Mouse (Mus musculus) kidney, embryonic 14.5 days (tissue): Measurements from ENCODE around the gene Sh3pxd2b. TPM values are rescaled to one million over a fixed set of nuclear protein-coding genes. Genes with fewer than 3 reads are reported as not detected.

Experiments used
- ATAC-seq: fragments of 200-750 bp; cut with Nextera tagmentation; 2 replicates; pipeline ENCODE4 v1.8.0; 2017; ENCODE audit warnings: moderate number of reproducible peaks, mild to moderate bottlenecking, moderate TSS enrichment, moderate library complexity; ENCODE audit not compliant: low FRiP score, low TSS enrichment
- H3K27ac ChIP-seq: fragments of 300-500 bp; sonication (generic); 2 replicates; pipeline ENCODE4 v1.5.1; 2014; ENCODE audit warnings: low read depth, mild to moderate bottlenecking, low read length, moderate library complexity, mixed read lengths
- H3K27me3 ChIP-seq: fragments of 300-500 bp; sonication (generic); 2 replicates; pipeline ENCODE4 v1.6.1; 2014; ENCODE audit warnings: mild to moderate bottlenecking, low read length; ENCODE audit not compliant: control insufficient read depth, insufficient read depth
- H3K36me3 ChIP-seq: fragments of 300-500 bp; sonication (generic); 2 replicates; pipeline ENCODE4 v1.6.1; 2014; ENCODE audit warnings: low read length, mixed read lengths; ENCODE audit not compliant: control insufficient read depth, insufficient read depth
- H3K4me1 ChIP-seq: fragments of 300-500 bp; sonication (generic); 2 replicates; pipeline ENCODE4 v1.6.1; 2014; ENCODE audit warnings: low read length, mixed read lengths; ENCODE audit not compliant: control insufficient read depth, insufficient read depth
- H3K4me2 ChIP-seq: fragments of 300-500 bp; sonication (generic); replicated peaks from 2 replicates; pipeline ENCODE4 v1.6.1; 2014; ENCODE audit warnings: low read depth, mild to moderate bottlenecking, low read length
- H3K4me3 ChIP-seq: fragments of 300-500 bp; sonication (generic); 2 replicates; pipeline ENCODE4 v1.5.1; 2014; ENCODE audit warnings: mild to moderate bottlenecking, low read length
- H3K9ac ChIP-seq: fragments of 300-500 bp; sonication (generic); 2 replicates; pipeline ENCODE4 v1.6.1; 2014; ENCODE audit warnings: low read depth, mild to moderate bottlenecking, low read length, moderate library complexity
- H3K9me3 ChIP-seq: fragments of 300-500 bp; sonication (generic); 2 replicates; pipeline ENCODE4 v1.6.1; 2016; ENCODE audit warnings: low read length; ENCODE audit not compliant: control insufficient read depth
- WGBS: fragments of 180-500 bp; shearing (Covaris S2); extraction: QIAGEN DNeasy Blood & Tissue Kit; methylation state at CpG from one replicate; pipeline ENCODE4 v1.1.7; 2014; 5-methylcytosine and 5-hydroxymethylcytosine counted together
- polyA plus RNA-seq: library from polyadenylated mRNA; unstranded; fragments of >200 nt; fragmentation: Nextera tagmentation; extraction: Ambion mirVana; gene quantifications from 2 replicates; pipeline ENCODE4 v1.2.1, GENCODE M21; 2014

Sh3pxd2b gene
- polyA plus RNA-seq, 1 experiment from 2014 or later = 25.2 TPM

GRCm38 (mm10) chr11:32375104-32375535, 27.5 kb downstream of the Sh3pxd2b start:
- no peaks in the 10 kb centered on the region for H3K9me3 ChIP-seq
- no peaks in the 10 kb centered on the region for H3K27me3 ChIP-seq
- no peaks in the 10 kb centered on the region for H3K4me1 ChIP-seq
- H3K27ac ChIP-seq = no peak overlapping the region
- no peak overlapping the region for H3K4me2 ChIP-seq
- ATAC-seq = no peak
- peaks cover 33% of the 10 kb centered on the region for H3K36me3 ChIP-seq
- H3K9ac ChIP-seq = no peak overlapping the region
- no peak overlapping the region for H3K4me3 ChIP-seq
- WGBS = 79% methylated on average over 4 of the region's 4 CpGs

- no peak overlapping the region for H3K9ac ChIP-seq
- H3K4me1 ChIP-seq = no peaks in the 10 kb centered on the region
- no peak overlapping the region for H3K4me3 ChIP-seq
- no peaks in the 10 kb centered on the region for H3K9me3 ChIP-seq
- H3K27me3 ChIP-seq = no peaks in the 10 kb centered on the region
- WGBS = 100% methylated on average over 1 of the region's 1 CpGs
- H3K4me2 ChIP-seq = no peak overlapping the region
- ATAC-seq = no peak
- peaks cover 33% of the 10 kb centered on the region for H3K36me3 ChIP-seq
- H3K27ac ChIP-seq = no peak overlapping the region
These were observed 28.5 kb downstream of the Sh3pxd2b start for GRCm38 (mm10) chr11:32376086-32376485.

- Histone ChIP-seq H3K27ac (no peak overlapping the region), H3K36me3 (peaks cover 28% of the 10 kb centered on the region), H3K9ac (no peak overlapping the region), H3K4me3 (no peak overlapping the region), H3K9me3 (no peaks in the 10 kb centered on the region), H3K4me1 (peaks cover 7% of the 10 kb centered on the region), H3K4me2 (no peak overlapping the region), H3K27me3 (no peaks in the 10 kb centered on the region)
- no peak for ATAC-seq
These were observed 32.3 kb downstream of the Sh3pxd2b start for GRCm38 (mm10) chr11:32379910-32380309.

GRCm38 (mm10) chr11:32383341-32384134, 35.9 kb downstream of the Sh3pxd2b start:
- Histone ChIP-seq H3K4me1 (peaks cover 7% of the 10 kb centered on the region), H3K9ac (0 out of 2 replicates have a peak overlapping the region, but pooled peaks have one; percentile 7), H3K4me2 (no peak overlapping the region), H3K27ac (peak overlapping the region; percentile 84), H3K9me3 (no peaks in the 10 kb centered on the region), H3K27me3 (no peaks in the 10 kb centered on the region), H3K36me3 (peaks cover 23% of the 10 kb centered on the region; the same call in 1 of the 2 replicates), H3K4me3 (no peak overlapping the region)
- peak; percentile 90 for ATAC-seq
- 14% methylated on average over 10 of the region's 10 CpGs for WGBS

GRCm38 (mm10) chr11:32384135-32384801, 36.6 kb downstream of the Sh3pxd2b start:
- Histone ChIP-seq H3K9ac (0 out of 2 replicates have a peak overlapping the region, but pooled peaks have one; percentile 2), H3K4me2 (no peak overlapping the region), H3K27ac (peak overlapping the region; percentile 84), H3K4me3 (no peak overlapping the region), H3K36me3 (peaks cover 26% of the 10 kb centered on the region; the same call in 1 of the 2 replicates), H3K4me1 (peaks cover 7% of the 10 kb centered on the region), H3K9me3 (no peaks in the 10 kb centered on the region), H3K27me3 (no peaks in the 10 kb centered on the region)
- 62% methylated on average over 7 of the region's 7 CpGs for WGBS
- ATAC-seq = no peak; the same call in none of the 2 replicates

GRCm38 (mm10) chr11:32386043-32386442, 38.4 kb downstream of the Sh3pxd2b start:
- H3K27me3 ChIP-seq = no peaks in the 10 kb centered on the region
- H3K4me1 ChIP-seq = peaks cover 7% of the 10 kb centered on the region
- no peaks in the 10 kb centered on the region for H3K9me3 ChIP-seq
- H3K9ac ChIP-seq = no peak overlapping the region
- 77% methylated on average over 2 of the region's 2 CpGs for WGBS
- H3K4me3 ChIP-seq = no peak overlapping the region
- ATAC-seq = no peak
- peaks cover 26% of the 10 kb centered on the region; the same call in 1 of the 2 replicates for H3K36me3 ChIP-seq
- no peak overlapping the region for H3K27ac ChIP-seq
- H3K4me2 ChIP-seq = no peak overlapping the region

- Histone ChIP-seq H3K4me2 (no peak overlapping the region), H3K9ac (no peak overlapping the region), H3K4me3 (no peak overlapping the region), H3K9me3 (no peaks in the 10 kb centered on the region), H3K27ac (no peak overlapping the region), H3K4me1 (peaks cover 7% of the 10 kb centered on the region; the same call in 1 of the 2 replicates), H3K27me3 (no peaks in the 10 kb centered on the region), H3K36me3 (peaks cover 13% of the 10 kb centered on the region; the same call in 1 of the 2 replicates)
- WGBS = 73% methylated on average over 2 of the region's 2 CpGs
- ATAC-seq = no peak
These were observed 40.4 kb downstream of the Sh3pxd2b start for GRCm38 (mm10) chr11:32388064-32388463.

- Histone ChIP-seq H3K27ac (no peak overlapping the region), H3K9me3 (no peaks in the 10 kb centered on the region), H3K36me3 (peaks cover 26% of the 10 kb centered on the region; the same call in 1 of the 2 replicates), H3K27me3 (no peaks in the 10 kb centered on the region), H3K9ac (no peak overlapping the region), H3K4me1 (no peaks in the 10 kb centered on the region), H3K4me2 (no peak overlapping the region), H3K4me3 (no peak overlapping the region)
- no peak for ATAC-seq
- WGBS = 73% methylated on average over 2 of the region's 2 CpGs
These were observed 45.5 kb downstream of the Sh3pxd2b start for GRCm38 (mm10) chr11:32393095-32393494.

GRCm38 (mm10) chr11:32395791-32396190, 48.2 kb downstream of the Sh3pxd2b start:
- ATAC-seq = no peak
- peaks cover 18% of the 10 kb centered on the region; the same call in 1 of the 2 replicates for H3K36me3 ChIP-seq
- 82% methylated on average over 6 of the region's 6 CpGs for WGBS
- H3K4me2 ChIP-seq = no peak overlapping the region
- H3K27ac ChIP-seq = no peak overlapping the region
- no peaks in the 10 kb centered on the region for H3K27me3 ChIP-seq
- H3K4me1 ChIP-seq = no peaks in the 10 kb centered on the region
- H3K4me3 ChIP-seq = no peak overlapping the region
- no peaks in the 10 kb centered on the region for H3K9me3 ChIP-seq
- H3K9ac ChIP-seq = no peak overlapping the region
